Mouse (Mus musculus) lung, adult 2 months (tissue): Measurements from ENCODE around the gene Gas6.

Experiments used
- CTCF ChIP-seq: fragments of 200-500 bp; IDR thresholded peaks from 2 replicates; pipeline ENCODE4 v1.5.1; 2011; ENCODE audit warnings: mild to moderate bottlenecking, low read length, control low read depth; ENCODE audit not compliant: insufficient read depth
- POLR2A ChIP-seq: fragments of 200-500 bp; IDR thresholded peaks from 2 replicates; pipeline ENCODE4 v1.6.1; 2011; ENCODE audit warnings: low read depth, mild to moderate bottlenecking, control low read depth, low read length, borderline replicate concordance; ENCODE audit errors: extremely low read depth

GRCm38 (mm10) chr8:13493011-13493410 lies 1.3 kb downstream of the Gas6 start:
- TF ChIP-seq CTCF: no peak
- TF ChIP-seq POLR2A: no peak
